21 mouse cellular contexts compared by ENCODE assay signal in genomic region chr17:80789706-80790105, GRCm38 (mm10).
A peak's percentile ranks its signal among the peaks of the same experiment; 100 is the strongest.
DNase-seq lines count a peak whose midpoint lies in the region; ATAC-seq and TF ChIP-seq lines count a peak whose summit lies in the region.
"Had no signal": no experiment of that assay in that cellular context is flagged by ENCODE, and none has a peak within 500 bp of the region (broad histone marks: within the 10 kb centered on the region; RNA-seq: fewer than 3 reads in every experiment).

No protein-coding gene starts in this region.

- H3K4me2 ChIP-seq in midbrain, embryonic 14.5 days (ENCODE audit: low read length), result no peak overlapping the region
- H3K4me2 ChIP-seq in midbrain, embryonic 13.5 days (replicated peaks), result no peak overlapping the region
- H3K4me2 ChIP-seq: heart, embryonic 12.5 days; intestine, embryonic 15.5 days; limb, embryonic 13.5 days; liver, embryonic 15.5 days had no signal

- no peak for ATAC-seq in midbrain, embryonic 14.5 days (ENCODE audit: low FRiP score, low TSS enrichment)
- no peak for ATAC-seq in midbrain, embryonic 13.5 days
- no peak for ATAC-seq in megakaryocyte-erythroid progenitor cell, adult 5-6 weeks (replicated peaks; ENCODE audit: low FRiP score, low TSS enrichment, poor library complexity, severe bottlenecking)
- ATAC-seq in megakaryocyte, adult 5-6 weeks (ENCODE audit: poor library complexity, severe bottlenecking), result no peak
- ATAC-seq: intestine, embryonic 15.5 days; midbrain, embryonic 16.5 days had no signal

- H3K9me3 ChIP-seq in midbrain, embryonic 14.5 days (ENCODE audit: control insufficient read depth, low read length), result no peaks in the 10 kb centered on the region
- no peaks in the 10 kb centered on the region; the same call in 1 of the 2 replicates for H3K9me3 ChIP-seq in midbrain, embryonic 13.5 days
- H3K9me3 ChIP-seq: embryonic facial prominence, embryonic 10.5 days; heart, embryonic 12.5 days; hindbrain, embryonic 10.5 days; intestine, embryonic 15.5 days; liver, embryonic 15.5 days had no signal

- TF ChIP-seq POLR2A in brain, embryonic 14.5 days (IDR thresholded peaks at IDR 0.05; ENCODE audit: borderline replicate concordance, extremely low read depth, insufficient read depth, insufficient read length, poor library complexity, severe bottlenecking), result no peak

- H3K27me3 ChIP-seq in midbrain, embryonic 14.5 days (ENCODE audit: control insufficient read depth, insufficient read depth, low read length), result no peaks in the 10 kb centered on the region
- no peaks in the 10 kb centered on the region for H3K27me3 ChIP-seq in midbrain, embryonic 13.5 days
- H3K27me3 ChIP-seq: heart, embryonic 12.5 days; intestine, embryonic 15.5 days; limb, embryonic 13.5 days; liver, embryonic 15.5 days had no signal

- DNase-seq in adrenal gland, adult 8-10 months, result peak; percentile 25
- DNase-seq in adrenal gland, adult 18-20 months (ENCODE audit: low spot score in 2 of 2), result no peak
- DNase-seq in midbrain, embryonic 14.5 days, result peak; percentile 32
- DNase-seq in brain, embryonic 14.5 days (ENCODE audit: low read depth), result peak; percentile 43
- DNase-seq in right cerebral cortex, postnatal 4 days, result no peak
- DNase-seq: B cell, adult 2 months; cerebellum, adult 9-11 months; gastrocnemius, postnatal 25 days; layer of hippocampus, adult 9-11 months had no signal

- 61% methylated on average over 12 of the region's 12 CpGs for WGBS in midbrain, embryonic 14.5 days
- WGBS in midbrain, embryonic 13.5 days, result 72% methylated on average over 12 of the region's 12 CpGs

- no peak overlapping the region for H3K4me3 ChIP-seq in midbrain, embryonic 14.5 days (replicated peaks; ENCODE audit: low read depth, low read length)
- H3K4me3 ChIP-seq in midbrain, embryonic 13.5 days (replicated peaks), result no peak overlapping the region
- H3K4me3 ChIP-seq: embryonic facial prominence, embryonic 10.5 days; erythroblast, embryonic 14.5 days; heart, embryonic 12.5 days; hindbrain, embryonic 10.5 days; intestine, embryonic 15.5 days; limb, embryonic 13.5 days; liver, embryonic 15.5 days had no signal

- no peak for TF ChIP-seq CTCF in brain, embryonic 14.5 days (IDR thresholded peaks at IDR 0.05; ENCODE audit: borderline replicate concordance, extremely low read depth, insufficient read depth, insufficient read length)

- H3K27ac ChIP-seq in midbrain, embryonic 14.5 days (replicated peaks; ENCODE audit: low read depth, low read length), result no peak overlapping the region
- H3K27ac ChIP-seq in midbrain, embryonic 13.5 days, result no peak overlapping the region
- H3K27ac ChIP-seq: embryonic facial prominence, embryonic 10.5 days; hindbrain, embryonic 10.5 days; intestine, embryonic 15.5 days; kidney, postnatal 0 days; limb, embryonic 13.5 days; liver, embryonic 15.5 days had no signal

- no peak overlapping the region for H3K9ac ChIP-seq in midbrain, embryonic 14.5 days (replicated peaks; ENCODE audit: low read length)
- no peak overlapping the region for H3K9ac ChIP-seq in midbrain, embryonic 13.5 days (replicated peaks)
- H3K9ac ChIP-seq: heart, embryonic 12.5 days; intestine, embryonic 15.5 days; limb, embryonic 13.5 days; liver, embryonic 15.5 days had no signal

- H3K4me1 ChIP-seq in midbrain, embryonic 14.5 days (ENCODE audit: control insufficient read depth, insufficient read depth, low read length), result no peaks in the 10 kb centered on the region
- no peaks in the 10 kb centered on the region for H3K4me1 ChIP-seq in midbrain, embryonic 13.5 days (replicated peaks)

- no peaks in the 10 kb centered on the region for H3K36me3 ChIP-seq in midbrain, embryonic 14.5 days (ENCODE audit: control insufficient read depth, insufficient read depth, low read length)
- no peaks in the 10 kb centered on the region for H3K36me3 ChIP-seq in midbrain, embryonic 13.5 days
- H3K36me3 ChIP-seq: embryonic facial prominence, embryonic 10.5 days; heart, embryonic 12.5 days; hindbrain, embryonic 10.5 days; intestine, embryonic 15.5 days; limb, embryonic 13.5 days; liver, embryonic 15.5 days had no signal

Comparison
In these comparisons a context has a peak if more than half of its experiments do, and no peak if none do; other contexts are left out.
1. DNase-seq: peak in adrenal gland, adult 8-10 months (single experiment), midbrain, embryonic 14.5 days (single experiment) and brain, embryonic 14.5 days (single experiment); none in adrenal gland, adult 18-20 months (0 of 2) and right cerebral cortex, postnatal 4 days (single experiment).